Mouse (Mus musculus) kidney, postnatal 0 days (tissue): ENCODE results near the gene Anpep. TPM values are rescaled to one million over a fixed set of nuclear protein-coding genes. Genes with fewer than 3 reads are reported as not detected.
A peak's percentile ranks its signal among the peaks of the same experiment; 100 is the strongest.

ENCODE experiments used
- ATAC-seq: fragments of 200-750 bp; cut with Nextera tagmentation; replicated peaks from 2 replicates; pipeline ENCODE4 v1.8.0; 2017; ENCODE audit warnings: low read depth, moderate number of reproducible peaks, moderate TSS enrichment, moderate library complexity; ENCODE audit not compliant: low FRiP score
- DNase-seq: peaks from one replicate; pipeline ENCODE4 v3.0.0-alpha.2; 2016; ENCODE audit warnings: low spot score
- H3K27ac ChIP-seq: fragments of 300-500 bp; sonication (generic); 2 replicates; pipeline ENCODE4 v1.5.1; 2014; ENCODE audit warnings: mild to moderate bottlenecking
- H3K27me3 ChIP-seq: fragments of 300-500 bp; sonication (generic); 2 replicates; pipeline ENCODE4 v1.6.1; 2014; ENCODE audit warnings: low read length, mixed read lengths; ENCODE audit not compliant: insufficient read depth
- H3K36me3 ChIP-seq: fragments of 300-500 bp; sonication (generic); 2 replicates; pipeline ENCODE4 v1.6.1; 2014; ENCODE audit warnings: low read length, mixed read lengths; ENCODE audit not compliant: insufficient read depth
- H3K4me1 ChIP-seq: fragments of 300-500 bp; sonication (generic); replicated peaks from 2 replicates; pipeline ENCODE4 v1.6.1; 2014; ENCODE audit warnings: antibody characterized with exemption, low read length, mixed read lengths; ENCODE audit not compliant: insufficient read depth
- H3K4me2 ChIP-seq: fragments of 300-500 bp; sonication (generic); 2 replicates; pipeline ENCODE4 v1.6.1; 2014; ENCODE audit warnings: mild to moderate bottlenecking, low read length, moderate library complexity, mixed read lengths
- H3K4me3 ChIP-seq: fragments of 300-500 bp; sonication (generic); replicated peaks from 2 replicates; pipeline ENCODE4 v1.5.1; 2014; ENCODE audit warnings: low read depth, low read length
- H3K9ac ChIP-seq: fragments of 300-500 bp; sonication (generic); 2 replicates; pipeline ENCODE4 v1.6.1; 2014; ENCODE audit warnings: low read depth, low read length
- H3K9me3 ChIP-seq: fragments of 300-500 bp; sonication (generic); replicated peaks from 2 replicates; pipeline ENCODE4 v1.6.1; 2016; ENCODE audit warnings: low read length, inconsistent platforms, mixed read lengths
- CTCF ChIP-seq: IDR thresholded peaks from 2 replicates; pipeline ENCODE4 v1.5.1; 2016; ENCODE audit warnings: antibody characterized with exemption, low read depth, mild to moderate bottlenecking, moderate library complexity
- WGBS: fragments of 180-500 bp; shearing (Covaris S2); extraction: QIAGEN DNeasy Blood & Tissue Kit; methylation state at CpG from one replicate; pipeline ENCODE4 v1.1.7; 2014; 5-methylcytosine and 5-hydroxymethylcytosine counted together
- polyA plus RNA-seq: library from polyadenylated mRNA; unstranded; fragments of >200 nt; fragmentation: Nextera tagmentation; extraction: Ambion mirVana; gene quantifications from 2 replicates; pipeline ENCODE4 v1.2.1, GENCODE M21; 2015

The Anpep gene
- polyA plus RNA-seq, result 265 and 334 TPM in 2 replicates

DNA sequence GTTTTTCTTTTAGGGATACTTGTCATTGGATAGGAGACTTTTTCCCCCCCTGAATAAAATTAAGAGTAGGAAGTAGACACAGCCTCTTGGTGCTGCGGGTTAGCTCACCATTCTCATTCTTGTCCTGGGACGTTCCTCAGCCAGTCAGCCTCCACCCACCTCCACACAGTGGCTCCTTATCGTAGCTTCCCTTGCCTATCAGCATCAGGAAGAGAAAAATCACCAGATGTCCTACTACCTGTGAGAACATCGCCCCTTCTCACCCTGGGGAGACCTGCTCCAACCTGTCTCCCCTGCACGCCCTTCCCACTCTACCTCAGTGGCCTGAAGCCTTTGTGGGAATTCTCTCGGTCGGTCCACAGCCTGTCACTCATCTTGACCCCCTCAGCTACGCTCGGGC lies at the start of gene Anpep:
Anpep (minus strand) TSS at position 249 of the 400 bp plus-strand sequence.
- Histone ChIP-seq H3K27ac (no peak within 1 kb of the TSS), H3K9ac (no peak within 1 kb of the TSS), H3K4me1 (no peaks in the 10 kb centered on the region), H3K36me3 (no peaks in the 10 kb centered on the region), H3K4me3 (no peak within 1 kb of the TSS), H3K27me3 (no peaks in the 10 kb centered on the region), H3K9me3 (no peaks in the 10 kb centered on the region), H3K4me2 (no peak within 1 kb of the TSS)
- 69% methylated on average over 9 of the region's 9 CpGs for WGBS
- DNase-seq (no peak), ATAC-seq (no peak)
- no peak for TF ChIP-seq CTCF

- no peak overlapping the region for H3K9ac ChIP-seq
- ATAC-seq (no peak), DNase-seq (peak; percentile 31)
- H3K4me2 ChIP-seq, result no peak overlapping the region
- no peak overlapping the region for H3K4me3 ChIP-seq
- no peak overlapping the region for H3K27ac ChIP-seq
- WGBS, result 50% methylated on average over 2 of the region's 2 CpGs
- H3K4me1 ChIP-seq, result no peaks in the 10 kb centered on the region
- no peaks in the 10 kb centered on the region for H3K9me3 ChIP-seq
- no peaks in the 10 kb centered on the region for H3K27me3 ChIP-seq
- TF ChIP-seq CTCF, result no peak
- peaks cover 23% of the 10 kb centered on the region for H3K36me3 ChIP-seq
Measured at GRCm38 (mm10) chr7:79907356-79907755, 46.5 kb upstream of the Anpep start.

GRCm38 (mm10) chr7:79906914-79907313 lies 46.1 kb upstream of the Anpep start:
- no peak for DNase-seq
- Histone ChIP-seq H3K4me2 (no peak overlapping the region), H3K4me3 (no peak overlapping the region), H3K4me1 (no peaks in the 10 kb centered on the region), H3K9ac (no peak overlapping the region), H3K27ac (no peak overlapping the region), H3K27me3 (no peaks in the 10 kb centered on the region), H3K36me3 (peaks cover 23% of the 10 kb centered on the region), H3K9me3 (no peaks in the 10 kb centered on the region)
- no peak for ATAC-seq
- no peak for TF ChIP-seq CTCF
- WGBS, result 90% methylated on average over 3 of the region's 3 CpGs

DNA sequence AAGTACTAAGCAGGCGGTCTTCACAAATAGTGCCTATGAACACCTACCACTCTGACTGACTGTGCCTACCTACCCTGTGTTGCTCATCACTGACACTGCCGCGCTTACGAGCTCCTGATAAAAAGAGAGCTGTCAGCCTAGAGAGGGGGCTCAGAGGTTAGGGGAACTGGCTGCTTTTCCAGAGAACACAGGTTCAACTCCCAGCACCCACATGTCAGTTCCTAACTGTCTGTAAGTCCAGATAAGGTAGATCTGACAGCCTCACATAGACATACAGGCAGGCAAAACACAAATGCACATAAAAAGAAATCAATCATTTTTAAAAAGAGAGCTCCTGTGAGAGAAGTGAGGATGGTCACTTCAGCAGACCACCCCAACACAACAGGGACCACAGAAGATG lies 44.3 kb upstream of the Anpep start:
- no peaks in the 10 kb centered on the region for H3K27me3 ChIP-seq
- H3K9me3 ChIP-seq, result no peaks in the 10 kb centered on the region
- no peaks in the 10 kb centered on the region for H3K4me1 ChIP-seq
- no peak overlapping the region for H3K9ac ChIP-seq
- H3K4me3 ChIP-seq, result no peak overlapping the region
- DNase-seq (no peak), ATAC-seq (no peak)
- no peak overlapping the region for H3K27ac ChIP-seq
- H3K4me2 ChIP-seq, result no peak overlapping the region
- peaks cover 30% of the 10 kb centered on the region for H3K36me3 ChIP-seq
- TF ChIP-seq CTCF, result no peak
- WGBS, result 97% methylated on average over 4 of the region's 4 CpGs

DNA sequence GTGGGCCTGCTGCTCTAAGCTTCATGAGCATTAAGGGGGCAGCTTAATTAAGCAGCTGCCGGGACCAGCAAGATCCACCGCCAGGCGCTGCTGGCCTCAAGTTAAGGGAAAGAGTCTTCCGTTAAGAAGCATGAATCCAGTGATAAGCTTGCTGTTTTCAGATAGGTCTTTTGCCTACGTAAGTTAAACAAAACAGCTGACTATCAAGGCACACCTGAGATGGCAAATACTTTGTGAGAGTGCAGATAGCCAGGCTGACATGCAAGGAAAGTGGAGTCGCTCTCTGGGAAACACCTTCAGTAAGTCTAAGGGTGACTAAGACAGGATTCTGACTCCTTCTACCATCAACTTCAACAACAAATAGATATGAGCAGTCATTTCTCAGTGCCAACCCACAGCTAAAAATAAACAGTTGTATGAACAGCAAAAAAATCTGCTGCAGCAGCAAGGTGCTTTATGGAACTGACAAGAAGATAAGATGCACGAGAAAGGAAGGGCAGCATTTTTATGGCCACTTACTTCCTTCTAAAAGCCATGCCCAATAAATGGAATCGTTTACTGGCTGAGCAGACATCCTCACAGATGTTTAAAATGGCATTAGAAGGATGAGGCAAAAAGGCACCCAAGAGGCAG lies 42.4 kb upstream of the Anpep start:
- ATAC-seq (no peak), DNase-seq (no peak)
- Histone ChIP-seq H3K4me2 (no peak overlapping the region), H3K4me3 (no peak overlapping the region), H3K36me3 (peaks cover 17% of the 10 kb centered on the region), H3K9ac (no peak overlapping the region), H3K4me1 (no peaks in the 10 kb centered on the region), H3K27me3 (no peaks in the 10 kb centered on the region), H3K9me3 (no peaks in the 10 kb centered on the region), H3K27ac (no peak overlapping the region)
- TF ChIP-seq CTCF, result no peak
- 83% methylated on average over 8 of the region's 8 CpGs for WGBS

DNA sequence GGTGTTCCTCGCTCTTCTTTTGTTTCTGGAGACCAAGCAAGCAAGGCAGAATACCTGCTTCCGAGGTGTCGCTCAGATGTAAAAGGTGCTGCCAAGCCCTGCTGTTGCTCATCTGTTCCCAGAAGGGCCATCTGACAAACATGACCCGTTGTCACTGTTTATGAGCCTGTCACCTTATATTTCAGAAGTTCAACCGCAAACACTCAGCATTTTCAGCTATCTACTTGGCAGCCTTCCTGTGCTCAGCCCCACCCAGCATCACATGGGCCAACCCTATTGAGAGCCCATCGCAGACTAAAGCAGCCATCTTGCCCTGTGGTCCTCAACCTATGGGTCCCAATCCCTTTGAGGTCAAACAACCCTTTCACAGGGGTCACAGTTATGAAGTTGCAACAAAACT lies 39.9 kb upstream of the Anpep start:
- no peaks in the 10 kb centered on the region for H3K27me3 ChIP-seq
- H3K36me3 ChIP-seq, result peaks cover 17% of the 10 kb centered on the region
- H3K4me1 ChIP-seq, result no peaks in the 10 kb centered on the region
- no peak overlapping the region for H3K4me3 ChIP-seq
- ATAC-seq (no peak), DNase-seq (no peak)
- TF ChIP-seq CTCF, result no peak
- no peaks in the 10 kb centered on the region for H3K9me3 ChIP-seq
- no peak overlapping the region for H3K4me2 ChIP-seq
- WGBS, result 90% methylated on average over 6 of the region's 6 CpGs
- no peak overlapping the region for H3K27ac ChIP-seq
- H3K9ac ChIP-seq, result no peak overlapping the region

DNA sequence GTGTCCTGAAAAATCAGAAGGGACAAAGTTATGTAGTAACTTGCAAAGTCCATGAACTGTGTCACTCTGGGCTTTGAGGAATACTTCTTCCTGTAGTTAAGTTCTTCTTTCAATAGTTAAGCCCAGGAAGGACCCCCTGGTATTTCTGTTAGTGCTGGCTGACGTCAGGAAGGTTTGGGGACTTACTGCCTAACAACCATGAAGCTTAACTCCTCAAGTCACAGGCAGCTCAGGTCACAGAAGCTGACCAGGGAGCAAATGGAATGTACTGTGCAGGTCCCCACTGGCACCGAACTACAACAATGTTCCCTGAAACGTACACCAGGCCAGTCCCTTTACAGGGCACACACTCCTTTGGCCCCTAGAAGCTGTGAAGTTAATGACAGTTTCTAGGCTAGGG lies 34.4 kb upstream of the Anpep start:
- DNase-seq (no peak), ATAC-seq (0 out of 2 replicates have a peak, but pooled peaks have one; percentile 52)
- Histone ChIP-seq H3K9me3 (no peaks in the 10 kb centered on the region), H3K4me1 (peaks cover 9% of the 10 kb centered on the region; the same call in 1 of the 2 replicates), H3K4me3 (no peak overlapping the region), H3K4me2 (no peak overlapping the region), H3K9ac (no peak overlapping the region), H3K27ac (peak overlapping the region; percentile 57; the same call in 1 of the 2 replicates), H3K36me3 (no peaks in the 10 kb centered on the region), H3K27me3 (no peaks in the 10 kb centered on the region)
- WGBS, result 70% methylated on average over 3 of the region's 3 CpGs
- TF ChIP-seq CTCF, result no peak
